Mouse (Mus musculus): ENCODE measurements around the gene Sema4b. TPM values are rescaled to one million over a fixed set of nuclear protein-coding genes. Genes with fewer than 3 reads are reported as not detected.
A peak's percentile ranks its signal among the peaks of the same experiment; 100 is the strongest.

Gene Sema4b
- total and polyA plus RNA-seq, 2 experiments from 2014 or later = 11.7 to 17.5 TPM

DNA sequence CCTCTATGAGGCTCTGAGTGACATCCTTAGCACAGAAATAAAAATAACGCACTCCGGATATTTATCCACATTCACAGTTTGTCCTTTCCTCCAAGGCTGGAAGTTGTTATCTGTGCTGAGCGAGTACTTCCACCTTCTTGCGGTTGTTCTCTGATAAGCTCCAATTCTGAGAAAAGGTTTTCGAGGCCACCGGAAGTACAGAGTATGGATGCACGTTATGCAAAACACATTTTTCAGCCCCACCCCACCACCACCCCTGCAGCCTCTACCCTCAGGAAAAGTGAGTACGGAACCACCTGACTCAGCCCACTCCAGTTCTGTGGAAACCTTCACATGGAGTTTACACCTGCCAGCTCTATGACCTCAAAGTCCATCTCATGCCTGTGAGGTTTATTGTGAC lies 40.6 kb upstream of the Sema4b start:
- Histone ChIP-seq H3K4me2 (ENCODE audit: low read depth, low read length) (no peak overlapping the region), H3K9me3 (replicated peaks; ENCODE audit: control insufficient read depth, low read length) (no peaks in the 10 kb centered on the region), H3K36me3 (replicated peaks; ENCODE audit: control insufficient read depth, insufficient read depth, low read length) (no peaks in the 10 kb centered on the region), H3K27me3 (ENCODE audit: control insufficient read depth, insufficient read depth, low read length) (no peaks in the 10 kb centered on the region), H3K9ac (replicated peaks; ENCODE audit: low read depth, low read length) (no peak overlapping the region), H3K4me3 (ENCODE audit: low read depth, low read length) (no peak overlapping the region), H3K4me1 (ENCODE audit: control insufficient read depth, insufficient read depth) (no peaks in the 10 kb centered on the region), H3K27ac (ENCODE audit: low read depth) (no peak overlapping the region)
- DNase-seq (ENCODE audit: low spot score) (no peak), ATAC-seq (ENCODE audit: insufficient read depth, low read depth) (no peak)
- 50% methylated on average over 8 of the region's 8 CpGs for WGBS
- TF ChIP-seq EP300 (IDR thresholded peaks at IDR 0.05; ENCODE audit: low read depth) (no peak), CTCF (IDR thresholded peaks at IDR 0.05; ENCODE audit: low read depth) (no peak)

DNA sequence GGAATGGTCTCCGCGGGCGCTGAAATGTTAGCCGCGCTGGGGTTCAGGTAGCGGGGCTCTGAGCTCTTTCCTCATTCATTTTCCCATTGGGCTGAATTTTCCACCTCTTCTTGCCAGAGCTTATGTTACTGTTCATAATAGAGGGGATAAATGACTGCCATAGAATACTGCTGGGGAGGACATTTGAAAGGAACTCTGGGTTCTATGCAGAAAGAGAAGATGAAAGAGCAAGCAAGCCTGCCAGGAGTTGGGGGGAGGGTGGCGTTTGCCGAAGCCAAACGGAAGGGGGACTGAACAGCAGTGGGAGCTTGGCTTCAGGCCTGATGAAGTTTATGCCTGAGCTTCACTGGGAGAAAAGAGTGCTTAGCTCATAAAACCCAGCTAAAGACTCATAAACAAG lies 37.3 kb upstream of the Sema4b start:
- ATAC-seq (ENCODE audit: insufficient read depth, low read depth) = no peak
- H3K27ac ChIP-seq (ENCODE audit: low read depth) = no peak overlapping the region
- no peaks in the 10 kb centered on the region for H3K9me3 ChIP-seq (replicated peaks; ENCODE audit: control insufficient read depth, low read length)
- H3K27me3 ChIP-seq (ENCODE audit: control insufficient read depth, insufficient read depth, low read length) = no peaks in the 10 kb centered on the region
- no peak for DNase-seq (ENCODE audit: low spot score)
- H3K9ac ChIP-seq (replicated peaks; ENCODE audit: low read depth, low read length) = no peak overlapping the region
- no peaks in the 10 kb centered on the region for H3K36me3 ChIP-seq (replicated peaks; ENCODE audit: control insufficient read depth, insufficient read depth, low read length)
- no peaks in the 10 kb centered on the region for H3K4me1 ChIP-seq (ENCODE audit: control insufficient read depth, insufficient read depth)
- H3K4me3 ChIP-seq (ENCODE audit: low read depth, low read length) = no peak overlapping the region
- no peak overlapping the region for H3K4me2 ChIP-seq (ENCODE audit: low read depth, low read length)
- 56% methylated on average over 9 of the region's 9 CpGs for whole genome bisulfite sequencing
- TF ChIP-seq EP300 (IDR thresholded peaks at IDR 0.05; ENCODE audit: low read depth) = no peak
- no peak for TF ChIP-seq CTCF (IDR thresholded peaks at IDR 0.05; ENCODE audit: low read depth)

DNA sequence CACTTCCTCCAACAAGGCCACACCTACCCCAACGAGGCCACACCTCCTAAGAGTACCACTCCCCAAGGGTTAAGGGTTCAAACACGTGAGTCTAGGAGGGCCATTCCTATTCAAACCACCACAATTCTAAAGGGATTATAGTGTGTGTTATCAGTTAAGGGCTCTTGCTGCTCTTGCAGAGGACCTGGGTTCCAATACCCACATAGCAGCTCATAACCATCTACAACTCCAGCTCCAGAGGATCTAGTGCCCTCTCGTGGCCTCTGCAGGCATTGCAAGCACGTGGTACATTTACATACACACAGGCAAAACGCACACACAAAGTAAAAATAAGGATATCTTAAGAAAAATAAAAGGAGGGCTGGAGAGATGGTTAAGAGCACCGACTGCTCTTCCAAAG lies 34.5 kb upstream of the Sema4b start:
- no peaks in the 10 kb centered on the region for H3K36me3 ChIP-seq (replicated peaks; ENCODE audit: control insufficient read depth, insufficient read depth, low read length)
- no peak overlapping the region for H3K4me2 ChIP-seq (ENCODE audit: low read depth, low read length)
- peaks cover 4% of the 10 kb centered on the region; the same call in 1 of the 2 replicates for H3K4me1 ChIP-seq (ENCODE audit: control insufficient read depth, insufficient read depth)
- no peaks in the 10 kb centered on the region for H3K27me3 ChIP-seq (ENCODE audit: control insufficient read depth, insufficient read depth, low read length)
- TF ChIP-seq EP300 (IDR thresholded peaks at IDR 0.05; ENCODE audit: low read depth) (no peak), CTCF (IDR thresholded peaks at IDR 0.05; ENCODE audit: low read depth) (peak; percentile 37)
- H3K27ac ChIP-seq (ENCODE audit: low read depth) = no peak overlapping the region
- 65% methylated on average over 6 of the region's 6 CpGs for WGBS
- H3K9me3 ChIP-seq (replicated peaks; ENCODE audit: control insufficient read depth, low read length) = no peaks in the 10 kb centered on the region
- DNase-seq (ENCODE audit: low spot score) (no peak), ATAC-seq (ENCODE audit: insufficient read depth, low read depth) (no peak)
- H3K4me3 ChIP-seq (ENCODE audit: low read depth, low read length) = no peak overlapping the region
- no peak overlapping the region for H3K9ac ChIP-seq (replicated peaks; ENCODE audit: low read depth, low read length)

DNA sequence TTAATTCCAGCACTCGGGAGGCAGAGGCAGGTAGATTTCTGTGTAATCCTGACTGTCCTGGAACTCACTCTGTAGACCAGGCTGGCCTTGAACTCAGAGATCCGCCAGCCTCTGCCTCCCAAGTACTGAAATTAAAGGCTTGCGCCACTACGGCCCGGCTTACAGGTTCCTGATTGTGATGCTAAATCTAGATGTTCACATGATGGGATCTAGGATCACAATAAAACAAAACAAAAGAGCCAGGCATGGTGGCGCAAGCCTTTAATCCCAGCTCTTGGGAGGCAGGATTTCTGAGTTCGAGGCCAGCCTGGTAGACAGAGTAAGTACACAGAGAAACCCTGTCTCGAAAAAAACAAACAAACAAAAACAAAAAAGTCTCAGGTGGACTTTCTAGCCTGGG lies 33.9 kb upstream of the Sema4b start:
- peaks cover 4% of the 10 kb centered on the region; the same call in 1 of the 2 replicates for H3K4me1 ChIP-seq (ENCODE audit: control insufficient read depth, insufficient read depth)
- TF ChIP-seq CTCF (IDR thresholded peaks at IDR 0.05; ENCODE audit: low read depth) = no peak
- TF ChIP-seq EP300 (IDR thresholded peaks at IDR 0.05; ENCODE audit: low read depth) = no peak
- no peak overlapping the region for H3K27ac ChIP-seq (ENCODE audit: low read depth)
- no peak overlapping the region for H3K4me3 ChIP-seq (ENCODE audit: low read depth, low read length)
- H3K27me3 ChIP-seq (ENCODE audit: control insufficient read depth, insufficient read depth, low read length) = no peaks in the 10 kb centered on the region
- WGBS = 91% methylated on average over 8 of the region's 8 CpGs
- no peak for ATAC-seq (ENCODE audit: insufficient read depth, low read depth)
- DNase-seq (ENCODE audit: low spot score) = no peak
- H3K4me2 ChIP-seq (ENCODE audit: low read depth, low read length) = no peak overlapping the region
- no peaks in the 10 kb centered on the region for H3K36me3 ChIP-seq (replicated peaks; ENCODE audit: control insufficient read depth, insufficient read depth, low read length)
- no peak overlapping the region for H3K9ac ChIP-seq (replicated peaks; ENCODE audit: low read depth, low read length)
- no peaks in the 10 kb centered on the region for H3K9me3 ChIP-seq (replicated peaks; ENCODE audit: control insufficient read depth, low read length)

DNA sequence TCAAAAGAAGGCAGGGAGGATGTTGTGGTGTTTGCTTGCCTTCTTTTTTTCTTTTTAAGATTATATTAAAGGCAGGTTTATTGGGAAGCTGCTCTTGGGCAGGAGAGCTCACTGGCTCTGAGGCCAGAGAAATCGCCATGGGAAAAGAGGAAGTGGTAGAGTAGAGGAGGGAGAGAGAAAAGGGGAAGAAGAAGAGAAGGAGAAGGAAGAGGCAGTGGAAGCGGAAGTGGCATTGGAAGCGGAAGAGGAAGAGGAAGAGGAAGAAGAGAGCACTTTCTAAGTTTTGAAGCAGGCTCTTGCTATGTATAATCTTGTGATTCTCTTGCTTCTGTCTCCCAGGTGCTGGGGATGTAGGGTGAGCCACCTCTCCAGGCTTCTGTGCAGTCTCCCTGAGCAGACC lies 32.0 kb upstream of the Sema4b start:
- WGBS = 81% methylated on average over 3 of the region's 3 CpGs
- ATAC-seq (ENCODE audit: insufficient read depth, low read depth) (no peak), DNase-seq (ENCODE audit: low spot score) (no peak)
- H3K27ac ChIP-seq (ENCODE audit: low read depth) = no peak overlapping the region
- H3K9me3 ChIP-seq (replicated peaks; ENCODE audit: control insufficient read depth, low read length) = no peaks in the 10 kb centered on the region
- H3K4me3 ChIP-seq (ENCODE audit: low read depth, low read length) = no peak overlapping the region
- no peak for TF ChIP-seq EP300 (IDR thresholded peaks at IDR 0.05; ENCODE audit: low read depth)
- no peak for TF ChIP-seq CTCF (IDR thresholded peaks at IDR 0.05; ENCODE audit: low read depth)
- H3K4me2 ChIP-seq (ENCODE audit: low read depth, low read length) = no peak overlapping the region
- H3K9ac ChIP-seq (replicated peaks; ENCODE audit: low read depth, low read length) = no peak overlapping the region
- H3K36me3 ChIP-seq (replicated peaks; ENCODE audit: control insufficient read depth, insufficient read depth, low read length) = no peaks in the 10 kb centered on the region
- no peaks in the 10 kb centered on the region for H3K27me3 ChIP-seq (ENCODE audit: control insufficient read depth, insufficient read depth, low read length)
- peaks cover 8% of the 10 kb centered on the region; the same call in 1 of the 2 replicates for H3K4me1 ChIP-seq (ENCODE audit: control insufficient read depth, insufficient read depth)

DNA sequence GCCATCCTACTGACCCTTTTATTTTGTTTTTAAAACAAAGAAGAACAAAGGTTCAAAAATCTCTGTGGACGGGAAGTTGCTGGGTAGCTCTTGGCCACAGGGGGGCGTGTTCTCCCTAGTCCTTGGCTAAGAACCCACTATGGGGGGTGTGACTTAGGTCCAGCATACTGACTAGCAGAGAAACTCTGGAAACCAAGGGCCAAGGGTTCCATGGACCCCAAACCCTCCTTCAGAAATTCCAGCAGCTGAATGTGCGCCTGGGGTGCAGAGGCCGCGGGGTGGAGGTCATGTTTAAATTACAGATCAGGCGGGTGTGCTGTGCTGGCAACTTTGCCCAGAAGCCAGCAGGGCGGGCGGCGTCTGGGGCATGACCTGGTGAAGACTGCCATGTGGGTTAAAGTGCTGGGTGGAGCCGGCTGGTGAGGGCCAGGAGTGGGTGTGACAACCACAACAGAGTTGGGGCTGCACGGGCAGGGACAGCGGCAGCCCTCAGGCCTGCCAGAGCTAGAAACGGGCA lies 29.9 kb upstream of the Sema4b start:
- no peak overlapping the region for H3K9ac ChIP-seq (replicated peaks; ENCODE audit: low read depth, low read length)
- peak; percentile 59 for TF ChIP-seq CTCF (IDR thresholded peaks at IDR 0.05; ENCODE audit: low read depth)
- TF ChIP-seq EP300 (IDR thresholded peaks at IDR 0.05; ENCODE audit: low read depth) = no peak
- no peaks in the 10 kb centered on the region for H3K27me3 ChIP-seq (ENCODE audit: control insufficient read depth, insufficient read depth, low read length)
- 56% methylated on average over 13 of the region's 13 CpGs for WGBS
- H3K4me2 ChIP-seq (ENCODE audit: low read depth, low read length) = no peak overlapping the region
- no peaks in the 10 kb centered on the region for H3K36me3 ChIP-seq (replicated peaks; ENCODE audit: control insufficient read depth, insufficient read depth, low read length)
- H3K4me3 ChIP-seq (ENCODE audit: low read depth, low read length) = no peak overlapping the region
- H3K9me3 ChIP-seq (replicated peaks; ENCODE audit: control insufficient read depth, low read length) = no peaks in the 10 kb centered on the region
- peak; percentile 49 for DNase-seq (ENCODE audit: low spot score)
- 0 out of 2 replicates have a peak, but pooled peaks have one; percentile 15 for ATAC-seq (ENCODE audit: insufficient read depth, low read depth)
- H3K4me1 ChIP-seq (ENCODE audit: control insufficient read depth, insufficient read depth) = peaks cover 22% of the 10 kb centered on the region
- no peak overlapping the region for H3K27ac ChIP-seq (ENCODE audit: low read depth)

All from heart, postnatal 0 days (tissue).